Mouse (Mus musculus) hindbrain, embryonic 12.5 days (tissue): Measurements from ENCODE around the gene Sertad4. TPM values are rescaled to one million over a fixed set of nuclear protein-coding genes. Genes with fewer than 3 reads are reported as not detected.
A peak's percentile ranks its signal among the peaks of the same experiment; 100 is the strongest.

Source experiments
- ATAC-seq: fragments of 200-750 bp; cut with Nextera tagmentation; 2 replicates; pipeline ENCODE4 v1.8.0; 2017; ENCODE audit warnings: moderate TSS enrichment; ENCODE audit not compliant: low FRiP score
- H3K27ac ChIP-seq: fragments of 300-500 bp; sonication (generic); 2 replicates; pipeline ENCODE4 v1.5.1; 2016; ENCODE audit warnings: mild to moderate bottlenecking
- H3K27me3 ChIP-seq: fragments of 300-500 bp; sonication (generic); 2 replicates; pipeline ENCODE4 v1.6.1; 2016; ENCODE audit warnings: mild to moderate bottlenecking
- H3K36me3 ChIP-seq: fragments of 300-500 bp; sonication (generic); 2 replicates; pipeline ENCODE4 v1.6.1; 2016; ENCODE audit warnings: mild to moderate bottlenecking
- H3K4me1 ChIP-seq: fragments of 300-500 bp; sonication (generic); 2 replicates; pipeline ENCODE4 v1.6.1; 2016
- H3K4me2 ChIP-seq: fragments of 300-500 bp; sonication (generic); replicated peaks from 2 replicates; pipeline ENCODE4 v1.6.1; 2016; ENCODE audit warnings: mild to moderate bottlenecking
- H3K4me3 ChIP-seq: fragments of 300-500 bp; sonication (generic); 2 replicates; pipeline ENCODE4 v1.5.1; 2016; ENCODE audit warnings: mild to moderate bottlenecking
- H3K9ac ChIP-seq: fragments of 300-500 bp; sonication (generic); 2 replicates; pipeline ENCODE4 v1.6.1; 2016; ENCODE audit warnings: mild to moderate bottlenecking, moderate library complexity
- H3K9me3 ChIP-seq: fragments of 300-500 bp; sonication (generic); replicated peaks from 2 replicates; pipeline ENCODE4 v1.6.1; 2016; ENCODE audit warnings: mild to moderate bottlenecking
- WGBS: fragments of 180-500 bp; shearing (Covaris S2); methylation state at CpG from one replicate; pipeline ENCODE4 v1.1.7; 2016; 5-methylcytosine and 5-hydroxymethylcytosine counted together
- polyA plus RNA-seq: library from polyadenylated mRNA; unstranded; fragments of >200 nt; fragmentation: Nextera tagmentation; extraction: Ambion mirVana; gene quantifications from 2 replicates; pipeline ENCODE4 v1.2.1, GENCODE M21; 2016

Sertad4 gene
- 40.9 and 49.9 TPM in 2 replicates for polyA plus RNA-seq

DNA sequence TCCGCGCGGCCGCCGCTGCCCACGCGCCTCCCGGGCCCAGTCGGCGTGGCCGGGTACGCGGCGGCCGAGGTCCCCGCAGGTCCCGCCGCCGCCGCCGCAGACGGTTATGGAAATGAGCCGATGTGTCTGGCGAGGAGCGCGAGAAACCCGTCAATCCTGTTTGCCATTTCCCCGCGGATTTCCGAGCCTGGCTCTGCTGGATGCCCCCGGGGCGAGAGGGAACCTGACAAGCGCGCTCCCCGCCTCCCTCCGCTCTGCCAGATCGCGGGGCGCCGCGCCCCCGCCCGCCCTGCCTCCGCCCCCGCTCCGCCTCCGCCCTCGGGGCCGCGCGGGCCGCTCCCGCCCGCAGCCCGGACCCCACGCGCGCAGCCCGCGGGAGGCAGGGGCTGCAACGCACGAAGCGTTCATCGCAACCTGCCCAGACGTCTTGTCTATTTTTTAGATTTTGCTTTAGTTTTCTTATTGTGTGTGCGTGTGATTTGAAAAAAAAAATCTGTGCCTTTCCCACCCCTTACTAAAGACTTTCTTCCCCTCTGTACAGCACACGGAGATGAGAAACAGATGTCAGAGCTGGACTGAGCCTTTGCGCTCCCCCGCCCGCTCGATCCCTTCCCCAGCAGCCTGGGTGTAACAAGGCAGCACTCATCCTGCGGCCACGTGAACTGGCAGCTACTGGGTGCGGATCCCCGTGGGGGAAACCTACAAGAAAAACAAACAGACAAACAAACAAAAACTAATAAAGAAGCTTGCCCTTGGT is at the start of gene Sertad4:
Sertad4 (minus strand) TSS at position 283 of the 757 bp plus-strand sequence.
- WGBS: under 1% methylated on average over 57 of the region's 75 CpGs
- Histone ChIP-seq H3K4me1 (peaks cover 44% of the 10 kb centered on the region), H3K36me3 (no peaks in the 10 kb centered on the region), H3K4me3 (peak within 1 kb of the TSS; percentile 88), H3K27me3 (peaks cover 24% of the 10 kb centered on the region), H3K9me3 (no peaks in the 10 kb centered on the region), H3K4me2 (peak within 1 kb of the TSS; percentile 85), H3K27ac (peak within 1 kb of the TSS; percentile 99), H3K9ac (peak within 1 kb of the TSS; percentile 96)
- ATAC-seq: peak; percentile 58

DNA sequence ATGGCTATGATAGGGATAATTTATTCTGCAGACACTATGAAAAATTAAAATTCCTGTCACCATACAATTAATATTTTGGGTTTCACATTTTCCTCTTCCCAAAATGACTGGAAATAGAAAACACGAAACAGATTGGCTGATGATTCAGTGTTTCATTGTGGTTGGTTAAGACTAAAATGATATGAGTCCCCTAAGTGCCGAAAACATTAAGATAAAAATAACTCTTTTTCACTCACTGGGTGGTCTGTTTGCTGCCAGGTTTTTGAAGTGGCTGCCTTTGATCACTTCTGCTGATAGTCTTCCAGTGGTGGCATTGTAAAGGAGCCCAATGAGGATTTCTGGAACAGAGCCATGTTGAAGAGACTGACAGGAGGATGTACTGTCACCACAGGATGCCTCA is 46.0 kb upstream of the Sertad4 start:
- Histone ChIP-seq H3K27me3 (no peaks in the 10 kb centered on the region), H3K27ac (no peak overlapping the region), H3K36me3 (no peaks in the 10 kb centered on the region; the same call in 1 of the 2 replicates), H3K9ac (no peak overlapping the region), H3K4me2 (no peak overlapping the region), H3K9me3 (no peaks in the 10 kb centered on the region), H3K4me1 (0 out of 2 replicates have a peak, but pooled peaks cover 2% of the 10 kb centered on the region), H3K4me3 (no peak overlapping the region)
- 82% methylated on average over 2 of the region's 2 CpGs for WGBS
- ATAC-seq: no peak

DNA sequence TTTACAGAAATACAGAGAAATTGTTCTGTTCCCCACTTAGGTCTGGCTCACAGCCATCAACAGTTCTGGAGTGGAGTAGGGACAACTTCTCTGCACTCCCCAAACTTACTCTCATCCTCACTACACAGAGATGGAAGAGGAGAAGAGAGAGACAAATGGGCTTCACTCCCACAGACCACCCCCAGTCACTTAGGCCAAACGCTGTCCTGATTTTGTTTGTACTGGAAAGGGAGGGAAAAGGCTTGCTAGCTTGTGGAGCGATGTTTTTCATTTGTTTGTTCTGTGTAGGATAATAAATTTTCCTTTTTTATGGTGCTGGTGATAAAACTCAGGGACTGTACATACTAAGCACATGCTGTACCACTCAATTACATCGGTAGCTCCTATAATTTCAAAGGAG is 45.4 kb upstream of the Sertad4 start:
- H3K27me3 ChIP-seq: no peaks in the 10 kb centered on the region
- no peak overlapping the region for H3K27ac ChIP-seq
- H3K9me3 ChIP-seq: no peaks in the 10 kb centered on the region
- no peak overlapping the region for H3K9ac ChIP-seq
- 0 out of 2 replicates have a peak, but pooled peaks cover 2% of the 10 kb centered on the region for H3K4me1 ChIP-seq
- H3K36me3 ChIP-seq: no peaks in the 10 kb centered on the region; the same call in 1 of the 2 replicates
- no peak overlapping the region for H3K4me2 ChIP-seq
- H3K4me3 ChIP-seq: no peak overlapping the region
- ATAC-seq: no peak
- WGBS: 74% methylated on average over 3 of the region's 3 CpGs

DNA sequence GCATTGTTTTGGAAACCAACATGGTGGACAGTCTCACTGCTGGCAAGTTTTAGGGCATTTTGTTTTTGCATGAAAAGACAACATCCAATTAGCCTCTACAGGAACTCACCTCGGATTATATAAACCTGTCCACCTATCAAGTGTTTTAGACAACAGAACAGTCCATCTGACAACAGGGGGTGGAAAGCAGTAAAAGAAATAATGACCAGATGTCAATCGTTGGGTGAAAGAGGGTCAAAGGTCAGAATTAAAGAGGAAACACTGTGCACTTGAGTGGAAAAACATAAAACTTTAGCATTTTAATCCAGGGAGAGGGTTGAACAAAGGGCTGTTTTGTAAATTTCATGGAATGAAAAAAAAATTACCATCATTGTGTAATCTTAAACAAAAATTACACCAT is 43.2 kb upstream of the Sertad4 start:
- Histone ChIP-seq H3K27me3 (no peaks in the 10 kb centered on the region), H3K27ac (no peak overlapping the region), H3K9me3 (no peaks in the 10 kb centered on the region), H3K36me3 (no peaks in the 10 kb centered on the region; the same call in 1 of the 2 replicates), H3K4me3 (no peak overlapping the region), H3K4me1 (0 out of 2 replicates have a peak, but pooled peaks cover 2% of the 10 kb centered on the region), H3K9ac (no peak overlapping the region), H3K4me2 (no peak overlapping the region)
- no peak for ATAC-seq
- 24% methylated on average over 2 of the region's 2 CpGs for WGBS

DNA sequence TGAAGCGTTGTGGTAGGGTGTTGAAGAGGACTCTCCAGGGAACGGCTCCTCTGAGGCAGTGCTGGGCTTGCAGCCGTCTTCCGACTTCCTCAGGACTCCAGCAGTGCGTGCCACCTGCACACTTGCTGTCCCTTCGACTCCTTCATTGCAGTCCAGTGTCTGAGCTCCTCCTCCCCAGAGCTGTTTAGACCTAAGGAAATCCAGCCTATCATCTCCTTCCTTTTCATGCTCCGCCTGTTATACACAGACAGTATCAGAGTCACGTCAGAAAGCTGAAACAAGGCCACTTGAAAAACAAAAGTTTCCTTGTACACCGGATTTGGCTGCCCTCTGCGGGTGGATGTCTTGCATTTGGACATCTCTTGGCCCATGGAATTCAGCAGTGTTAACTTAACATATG is 41.7 kb upstream of the Sertad4 start:
- H3K9ac ChIP-seq: no peak overlapping the region
- no peaks in the 10 kb centered on the region for H3K9me3 ChIP-seq
- no peak overlapping the region for H3K4me3 ChIP-seq
- no peaks in the 10 kb centered on the region; the same call in 1 of the 2 replicates for H3K36me3 ChIP-seq
- no peak overlapping the region for H3K4me2 ChIP-seq
- ATAC-seq: no peak
- 0 out of 2 replicates have a peak, but pooled peaks cover 2% of the 10 kb centered on the region for H3K4me1 ChIP-seq
- H3K27ac ChIP-seq: no peak overlapping the region
- WGBS: 64% methylated on average over 10 of the region's 10 CpGs
- no peaks in the 10 kb centered on the region for H3K27me3 ChIP-seq

DNA sequence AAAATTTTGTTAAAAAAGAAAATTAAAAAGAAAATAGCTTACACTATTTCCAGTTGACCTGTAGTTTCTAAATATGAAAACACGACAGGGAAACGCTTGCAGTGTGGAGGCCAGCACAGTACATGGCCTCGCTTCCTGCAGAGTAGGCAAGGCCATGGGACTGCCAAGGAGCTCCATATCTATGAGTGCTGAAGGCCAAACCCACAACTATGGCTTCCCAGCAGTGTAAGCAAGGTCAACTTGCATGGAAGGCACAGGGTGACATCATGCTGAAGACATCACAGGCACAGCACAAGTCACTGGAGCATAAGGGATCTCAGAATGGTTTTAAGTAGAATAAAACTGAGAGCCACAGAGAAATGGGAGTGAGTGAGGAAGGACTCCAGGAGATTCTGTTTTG is 40.5 kb upstream of the Sertad4 start:
- H3K27me3 ChIP-seq: no peaks in the 10 kb centered on the region
- 0 out of 2 replicates have a peak, but pooled peaks cover 2% of the 10 kb centered on the region for H3K4me1 ChIP-seq
- no peak overlapping the region for H3K4me2 ChIP-seq
- ATAC-seq: no peak
- H3K9me3 ChIP-seq: no peaks in the 10 kb centered on the region
- no peaks in the 10 kb centered on the region; the same call in 1 of the 2 replicates for H3K36me3 ChIP-seq
- no peak overlapping the region for H3K9ac ChIP-seq
- 97% methylated on average over 3 of the region's 3 CpGs for WGBS
- H3K4me3 ChIP-seq: no peak overlapping the region
- no peak overlapping the region for H3K27ac ChIP-seq

DNA sequence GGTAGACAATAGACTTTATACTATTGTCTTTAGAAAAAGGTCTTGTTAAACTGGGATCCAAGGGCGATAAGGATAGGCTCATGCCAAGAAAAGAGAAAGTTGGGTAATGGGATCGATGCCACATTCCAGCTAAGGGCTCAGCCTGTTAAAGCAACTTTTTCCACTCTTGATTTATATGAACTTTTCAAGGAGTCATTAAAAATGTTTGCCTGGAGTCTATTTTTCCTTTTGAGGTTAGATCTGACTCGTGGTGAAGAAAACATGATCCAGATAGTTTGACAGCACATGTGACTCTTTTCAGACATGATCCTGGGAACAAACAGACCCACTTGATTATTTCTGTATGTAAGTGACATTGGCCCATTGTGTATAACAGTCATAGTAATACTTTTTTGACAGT is 35.2 kb upstream of the Sertad4 start:
- no peaks in the 10 kb centered on the region for H3K27me3 ChIP-seq

DNA sequence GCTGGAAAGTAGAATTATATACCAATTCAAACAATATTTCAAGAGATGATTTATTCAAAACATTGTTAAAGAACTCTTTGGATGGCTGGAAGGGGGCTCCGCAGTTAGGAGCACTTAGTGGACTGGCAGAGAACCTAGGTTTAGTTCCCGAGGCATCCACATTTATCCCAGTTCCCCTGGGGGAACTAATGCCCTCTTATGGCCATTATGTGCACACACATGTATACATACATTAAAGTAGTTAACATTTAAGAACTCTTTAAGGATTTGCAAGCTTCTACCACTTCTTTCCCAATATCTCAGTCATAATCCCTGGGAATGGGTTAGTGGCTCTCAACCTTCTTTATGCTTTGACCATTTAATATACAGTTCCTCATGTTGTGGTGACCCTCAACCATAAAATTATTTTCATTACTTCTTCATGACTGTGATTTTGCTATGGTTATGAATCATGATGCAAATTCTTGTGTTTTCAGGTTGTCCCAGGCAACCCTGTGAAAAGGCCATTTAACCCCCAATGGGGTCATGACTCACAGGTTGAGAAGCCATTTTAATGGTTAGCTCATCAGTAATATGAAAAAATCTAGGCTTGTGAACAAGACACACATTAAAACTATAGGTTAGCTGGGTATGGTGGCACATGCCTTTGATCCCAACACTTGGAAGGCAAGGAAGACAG is 27.2 kb upstream of the Sertad4 start:
- Histone ChIP-seq H3K36me3 (no peaks in the 10 kb centered on the region), H3K4me2 (no peak overlapping the region), H3K9me3 (no peaks in the 10 kb centered on the region), H3K4me1 (no peaks in the 10 kb centered on the region), H3K27ac (no peak overlapping the region), H3K4me3 (no peak overlapping the region), H3K9ac (no peak overlapping the region), H3K27me3 (no peaks in the 10 kb centered on the region)
- 63% methylated on average over 2 of the region's 2 CpGs for WGBS
- ATAC-seq: no peak

More for the DNA sequence above, 35.2 kb upstream of the Sertad4 start:
- Histone ChIP-seq H3K4me1 (no peaks in the 10 kb centered on the region), H3K9ac (no peak overlapping the region), H3K27ac (no peak overlapping the region), H3K4me2 (no peak overlapping the region), H3K9me3 (no peaks in the 10 kb centered on the region), H3K4me3 (no peak overlapping the region), H3K36me3 (no peaks in the 10 kb centered on the region)
- 88% methylated on average over 3 of the region's 3 CpGs for WGBS
- no peak for ATAC-seq

DNA sequence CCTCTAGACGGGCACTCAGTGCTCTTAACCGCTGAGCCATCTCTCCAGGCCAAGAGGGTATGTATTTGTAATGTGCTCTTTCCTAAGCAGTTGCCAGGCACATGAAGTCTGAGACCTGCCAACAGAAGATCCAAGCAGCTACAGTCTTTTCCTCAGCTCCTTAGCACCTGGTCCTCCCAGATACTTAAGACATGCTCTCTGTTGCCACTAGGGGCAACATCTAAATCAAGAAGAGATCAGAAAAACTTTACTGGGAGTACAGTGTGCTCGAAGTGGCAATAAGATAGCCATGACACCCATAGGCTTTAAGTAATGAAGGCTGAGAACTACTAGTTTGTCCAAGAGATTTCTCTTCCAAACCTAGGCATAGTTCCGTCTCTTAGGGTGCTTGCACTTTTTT is 24.6 kb upstream of the Sertad4 start:
- WGBS: 83% methylated on average over 4 of the region's 4 CpGs
- no peak for ATAC-seq

DNA sequence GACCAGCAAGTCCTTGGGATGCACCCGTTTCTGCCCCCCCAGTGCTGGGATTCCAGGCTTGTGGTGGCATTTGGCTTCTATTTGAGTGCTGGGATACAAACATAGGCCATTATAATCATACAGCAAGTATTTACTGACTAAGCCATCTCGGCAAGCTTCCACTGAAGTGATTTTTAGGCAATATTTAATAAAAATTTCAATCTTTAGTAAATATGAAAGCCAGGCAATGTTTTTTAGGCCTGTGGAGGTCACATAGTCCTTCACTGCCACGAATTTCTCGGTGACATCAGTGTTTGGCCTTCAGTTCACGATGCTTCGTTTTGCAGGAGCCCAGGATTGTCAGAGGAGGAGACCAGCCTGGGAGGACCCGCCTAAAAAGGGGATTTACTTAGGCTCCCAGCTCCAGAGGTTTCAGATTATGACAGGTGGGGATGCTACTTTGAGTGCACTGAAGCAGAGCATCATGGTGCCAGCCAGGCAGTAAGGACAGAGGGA is 23.6 kb upstream of the Sertad4 start:
- Histone ChIP-seq H3K4me1 (no peaks in the 10 kb centered on the region), H3K36me3 (no peaks in the 10 kb centered on the region), H3K9ac (no peak overlapping the region), H3K4me3 (no peak overlapping the region), H3K4me2 (no peak overlapping the region), H3K27me3 (no peaks in the 10 kb centered on the region), H3K9me3 (no peaks in the 10 kb centered on the region), H3K27ac (no peak overlapping the region)
- no peak for ATAC-seq
- WGBS: 91% methylated on average over 7 of the region's 7 CpGs

More for the DNA sequence above, 24.6 kb upstream of the Sertad4 start:
- Histone ChIP-seq H3K9ac (no peak overlapping the region), H3K4me2 (no peak overlapping the region), H3K9me3 (no peaks in the 10 kb centered on the region), H3K27ac (no peak overlapping the region), H3K36me3 (no peaks in the 10 kb centered on the region), H3K4me3 (no peak overlapping the region), H3K4me1 (no peaks in the 10 kb centered on the region), H3K27me3 (no peaks in the 10 kb centered on the region)

DNA sequence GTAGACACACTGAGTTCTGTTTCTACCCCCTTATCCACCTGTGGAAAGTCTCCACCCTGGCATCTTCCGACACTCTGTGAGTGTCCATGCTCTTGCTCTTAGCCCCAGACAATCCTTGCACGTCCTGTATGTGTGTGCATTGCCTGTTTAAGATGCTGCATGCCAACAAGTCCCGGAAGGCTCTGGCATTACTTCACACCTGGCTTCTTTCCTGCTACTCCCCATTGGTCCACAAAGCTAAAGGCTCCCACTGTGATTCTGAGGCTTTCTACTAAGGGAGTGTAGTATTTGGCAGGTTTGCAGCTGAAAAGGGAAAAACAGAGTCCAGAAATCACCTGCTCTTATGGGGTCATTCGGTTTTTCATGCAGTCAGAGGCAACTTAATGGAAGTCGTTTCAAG is 17.3 kb upstream of the Sertad4 start:
- no peak for ATAC-seq
- no peak overlapping the region for H3K27ac ChIP-seq
- H3K9me3 ChIP-seq: no peaks in the 10 kb centered on the region
- no peak overlapping the region for H3K4me3 ChIP-seq
- H3K36me3 ChIP-seq: no peaks in the 10 kb centered on the region
- no peaks in the 10 kb centered on the region for H3K27me3 ChIP-seq
- 69% methylated on average over 5 of the region's 5 CpGs for WGBS
- no peak overlapping the region for H3K4me2 ChIP-seq
- no peak overlapping the region for H3K9ac ChIP-seq
- no peaks in the 10 kb centered on the region for H3K4me1 ChIP-seq

DNA sequence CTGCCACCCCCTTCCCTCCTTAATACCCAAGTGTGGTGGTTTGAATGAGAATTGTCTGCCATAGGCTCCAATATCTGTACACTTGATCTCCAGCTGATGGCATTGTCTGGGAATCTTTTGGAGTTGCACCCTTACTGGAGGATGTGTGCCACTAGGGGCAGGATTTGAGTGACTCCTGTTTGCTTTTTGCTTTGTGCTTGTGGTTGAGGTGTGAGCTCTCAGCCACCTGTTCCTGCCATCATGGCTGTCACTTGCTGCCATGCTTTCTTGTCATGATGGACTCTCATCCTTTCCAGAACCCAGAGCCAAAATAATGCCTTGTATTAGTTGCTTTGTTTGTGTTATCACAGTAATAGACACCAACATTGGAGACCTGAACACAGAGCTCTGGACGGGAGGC is 14.2 kb upstream of the Sertad4 start:
- H3K4me2 ChIP-seq: no peak overlapping the region
- 91% methylated on average over 1 of the region's 1 CpGs for WGBS

More for the DNA sequence above, 14.2 kb upstream of the Sertad4 start:
- Histone ChIP-seq H3K27ac (no peak overlapping the region), H3K4me1 (no peaks in the 10 kb centered on the region), H3K4me3 (no peak overlapping the region), H3K9me3 (no peaks in the 10 kb centered on the region), H3K27me3 (no peaks in the 10 kb centered on the region), H3K9ac (no peak overlapping the region), H3K36me3 (no peaks in the 10 kb centered on the region)
- no peak for ATAC-seq
